Mouse (Mus musculus) cerebellum, adult 2 months (tissue): ENCODE results near the gene Nat14. TPM values are rescaled to one million over a fixed set of nuclear protein-coding genes. Genes with fewer than 3 reads are reported as not detected.
A peak's percentile ranks its signal among the peaks of the same experiment; 100 is the strongest.

Experiments used
- DNase-seq, 2 experiments: peaks; one replicate each; pipeline ENCODE4 v3.0.0; 2021
- H3K27ac ChIP-seq: fragments of 200-500 bp; 2 replicates; pipeline ENCODE4 v1.5.1; 2012; ENCODE audit warnings: low read length, control low read depth, inconsistent platforms; ENCODE audit not compliant: insufficient read depth
- H3K27me3 ChIP-seq: fragments of 200-500 bp; 2 replicates; pipeline ENCODE4 v1.6.1; 2012; ENCODE audit warnings: inconsistent platforms, mild to moderate bottlenecking, low read length, moderate library complexity; ENCODE audit not compliant: control insufficient read depth, insufficient read depth
- H3K4me1 ChIP-seq: fragments of 200-500 bp; 2 replicates; pipeline ENCODE4 v1.6.1; 2011; ENCODE audit warnings: low read length; ENCODE audit not compliant: control insufficient read depth, insufficient read depth
- H3K4me3 ChIP-seq: fragments of 200-500 bp; replicated peaks from 2 replicates; pipeline ENCODE3; 2011; ENCODE audit warnings: mild to moderate bottlenecking, low read depth, low read length, control low read depth; ENCODE audit not compliant: insufficient read depth
- CTCF ChIP-seq: fragments of 200-500 bp; IDR thresholded peaks from 2 replicates; pipeline ENCODE4 v1.5.1; 2011; ENCODE audit warnings: low read depth, mild to moderate bottlenecking, control low read depth, low read length, moderate library complexity, borderline replicate concordance; ENCODE audit not compliant: insufficient read depth
- POLR2A ChIP-seq: fragments of 200-500 bp; IDR thresholded peaks from 2 replicates; pipeline ENCODE4 v1.6.1; 2011; ENCODE audit warnings: low read length, control low read depth, borderline replicate concordance; ENCODE audit not compliant: insufficient read depth
- WGBS: fragments of 180-500 bp; shearing (Covaris S2); methylation state at CpG from one replicate; pipeline ENCODE4 v1.1.7; 2018; 5-methylcytosine and 5-hydroxymethylcytosine counted together
- polyA plus RNA-seq: library from polyadenylated mRNA; depleted of rRNA; stranded (reverse); fragments of >200 nt; gene quantifications from 2 replicates; pipeline ENCODE4 v1.2.3, GENCODE M21; 2012; rRNA removed

The Nat14 gene
- polyA plus RNA-seq, 1 experiment, result 37.5 TPM

GRCm38 (mm10) chr7:4963527-4963926 is 41.7 kb downstream of the Nat14 start:
- H3K27ac ChIP-seq, result no peak overlapping the region
- H3K4me3 ChIP-seq, result no peak overlapping the region
- 70% methylated on average over 5 of the region's 5 CpGs for WGBS
- no peaks in the 10 kb centered on the region for H3K27me3 ChIP-seq
- no peaks in the 10 kb centered on the region for H3K4me1 ChIP-seq
- no peak for DNase-seq
- no peak for TF ChIP-seq POLR2A
- TF ChIP-seq CTCF, result no peak

DNA sequence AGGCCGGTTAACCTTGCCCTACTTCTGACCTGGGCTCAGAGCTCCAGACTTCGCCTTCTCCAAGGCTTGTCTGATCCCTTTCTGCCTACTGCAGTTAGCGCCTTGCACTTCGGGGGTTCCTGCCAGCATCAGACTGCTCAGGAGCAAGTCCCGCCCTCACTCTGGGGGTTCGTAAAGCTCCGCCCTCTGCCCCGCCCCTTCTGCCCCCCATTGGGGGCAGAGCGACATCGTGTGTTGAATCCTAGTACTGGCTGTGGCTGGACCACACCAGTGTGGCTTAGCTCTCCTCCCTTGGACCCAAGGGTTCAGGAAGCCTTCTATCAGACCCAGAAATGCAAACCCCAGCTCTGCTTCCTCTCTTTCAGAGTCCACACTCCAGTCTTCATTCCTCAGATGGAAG is 42.4 kb downstream of the Nat14 start, which contains the start of gene Sbk2:
Gene Sbk2, minus strand, starts transcription at position 135 of the 400 bp plus-strand sequence.
- WGBS, result 7% methylated on average over 10 of the region's 10 CpGs

DNA sequence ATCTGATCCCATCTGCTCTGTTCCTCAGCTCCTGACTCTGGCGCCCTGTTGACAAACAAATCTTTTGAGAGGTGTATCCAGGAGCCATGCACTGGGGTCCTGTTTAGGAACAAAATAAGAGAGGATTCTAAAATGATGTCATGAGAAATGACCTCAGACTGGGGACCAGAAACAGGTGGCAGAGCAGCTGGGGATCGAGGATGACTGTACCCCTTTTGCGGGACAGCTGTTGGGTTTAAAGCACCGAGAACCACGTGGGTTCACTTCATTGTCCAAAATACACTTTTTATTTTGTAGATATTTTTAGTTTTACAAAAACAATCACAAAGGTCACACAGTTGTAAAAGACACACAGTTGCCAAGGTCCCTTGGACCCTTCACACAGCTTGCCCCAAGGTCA is 43.2 kb downstream of the Nat14 start:
- TF ChIP-seq CTCF (no peak), POLR2A (no peak)
- Histone ChIP-seq H3K27me3 (no peaks in the 10 kb centered on the region), H3K27ac (no peak overlapping the region), H3K4me1 (no peaks in the 10 kb centered on the region), H3K4me3 (no peak overlapping the region)
- 74% methylated on average over 5 of the region's 5 CpGs for WGBS
- DNase-seq, result no peak

More for the DNA sequence above, 42.4 kb downstream of the Nat14 start, which contains the start of gene Sbk2:
- Histone ChIP-seq H3K27ac (no peak within 1 kb of the TSS), H3K4me1 (no peaks in the 10 kb centered on the region), H3K4me3 (no peak within 1 kb of the TSS), H3K27me3 (no peaks in the 10 kb centered on the region)
- TF ChIP-seq CTCF, result peak; percentile 48; the same call in 1 of the 2 replicates
- no peak for TF ChIP-seq POLR2A
- DNase-seq, result peak; percentile 39 to 44

GRCm38 (mm10) chr7:4971068-4971467 is 49.2 kb downstream of the Nat14 start, which contains the start of gene Sbk3:
Gene Sbk3, minus strand, starts transcription at chr7:4971168.
- no peaks in the 10 kb centered on the region for H3K27me3 ChIP-seq
- no peak within 1 kb of the TSS for H3K4me3 ChIP-seq
- TF ChIP-seq CTCF (no peak), POLR2A (no peak)
- H3K4me1 ChIP-seq, result no peaks in the 10 kb centered on the region
- 34% methylated on average over 6 of the region's 6 CpGs for WGBS
- no peak within 1 kb of the TSS for H3K27ac ChIP-seq
- DNase-seq, result no peak

DNA sequence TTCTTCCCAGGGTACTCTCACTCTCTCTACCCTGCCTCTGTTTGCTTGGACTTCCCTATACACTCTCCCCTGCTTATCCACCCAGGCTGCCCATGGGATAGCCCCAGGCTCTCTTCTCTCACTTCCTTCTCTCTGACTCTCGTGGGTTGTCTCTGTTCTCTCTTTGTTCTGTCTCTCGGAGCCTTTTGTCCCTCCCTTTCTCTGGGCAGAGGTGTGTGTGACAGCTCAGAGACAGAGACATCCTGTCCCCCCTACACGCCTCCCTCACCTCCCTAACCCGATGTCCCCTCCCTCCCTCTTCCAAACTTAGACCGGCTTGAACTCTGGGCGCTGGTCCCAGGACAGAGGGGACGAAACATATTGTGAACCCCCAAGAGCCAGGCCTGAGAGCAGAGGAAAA is 49.9 kb downstream of the Nat14 start:
- H3K27me3 ChIP-seq, result no peaks in the 10 kb centered on the region
- H3K4me3 ChIP-seq, result no peak overlapping the region
- H3K4me1 ChIP-seq, result no peaks in the 10 kb centered on the region
- WGBS, result 15% methylated on average over 7 of the region's 7 CpGs
- no peak overlapping the region for H3K27ac ChIP-seq
- no peak for DNase-seq
- TF ChIP-seq POLR2A, result no peak
- no peak for TF ChIP-seq CTCF

GRCm38 (mm10) chr7:4972321-4973047 is 50.7 kb downstream of the Nat14 start:
- 69% methylated on average over 18 of the region's 18 CpGs for WGBS
- Histone ChIP-seq H3K27ac (no peak overlapping the region), H3K4me1 (no peaks in the 10 kb centered on the region), H3K4me3 (no peak overlapping the region), H3K27me3 (no peaks in the 10 kb centered on the region)
- DNase-seq, result no peak
- TF ChIP-seq CTCF (no peak), POLR2A (no peak)

Other genes starting within 250 kb of the Nat14 start
- 94.5 and 96.8 TPM in 2 replicates for gene Hspbp1, start 237.0 kb upstream of the Nat14 start, polyA plus RNA-seq
- gene Brsk1, start 231.4 kb upstream of the Nat14 start, polyA plus RNA-seq, result 177 and 182 TPM in 2 replicates
- gene Tmem150b, start 196.8 kb upstream of the Nat14 start, polyA plus RNA-seq, result not detected in 2 replicates
- 81.5 and 89.6 TPM in 2 replicates for gene Kmt5c, start 181.9 kb upstream of the Nat14 start, polyA plus RNA-seq
- 41.9 and 44.4 TPM in 2 replicates for gene Cox6b2, start 168.9 kb upstream of the Nat14 start, polyA plus RNA-seq
- gene Fam71e2, start 150.7 kb upstream of the Nat14 start, polyA plus RNA-seq, result not detected in 2 replicates
- 1.2 TPM in 2 replicates for gene Il11, start 139.2 kb upstream of the Nat14 start, polyA plus RNA-seq
- gene Tmem190, start 139.1 kb upstream of the Nat14 start, polyA plus RNA-seq, result not detected in 2 replicates
- 13.2 and 15.6 TPM in 2 replicates for gene Tmem238, start 132.4 kb upstream of the Nat14 start, polyA plus RNA-seq
- gene Rpl28, start 129.2 kb upstream of the Nat14 start, polyA plus RNA-seq, result 268 and 296 TPM in 2 replicates
- 179 and 211 TPM in 2 replicates for gene Ube2s, start 109.4 kb upstream of the Nat14 start, polyA plus RNA-seq
- gene Shisa7, start 77.3 kb upstream of the Nat14 start, polyA plus RNA-seq, result 21.0 and 22.7 TPM in 2 replicates
- gene Isoc2b, start 51.8 kb upstream of the Nat14 start, polyA plus RNA-seq, result 11.1 and 13.6 TPM in 2 replicates
- 17.4 and 17.7 TPM in 2 replicates for gene Isoc2a, start 44.9 kb upstream of the Nat14 start, polyA plus RNA-seq
- gene Gm36210, start 15.5 kb upstream of the Nat14 start, polyA plus RNA-seq, result 0.59 and 0.61 TPM in 2 replicates
- gene Zfp628, start 6.8 kb upstream of the Nat14 start, polyA plus RNA-seq, result 9.8 and 10.4 TPM in 2 replicates
- gene Ssc5d, start 3.8 kb downstream of the Nat14 start, polyA plus RNA-seq, result 1.9 TPM in 2 replicates
- gene Sbk2, start 42.4 kb downstream of the Nat14 start, polyA plus RNA-seq, result 0.15 and 0.38 TPM in 2 replicates
- gene Sbk3, start 49.1 kb downstream of the Nat14 start, polyA plus RNA-seq, result 2.6 TPM in 2 replicates
- gene Zfp579, start 74.1 kb downstream of the Nat14 start, polyA plus RNA-seq, result 64.8 and 65.2 TPM in 2 replicates
- gene Zfp524, start 92.4 kb downstream of the Nat14 start, polyA plus RNA-seq, result 14.4 and 14.9 TPM in 2 replicates
- gene Fiz1, start 92.7 kb downstream of the Nat14 start, polyA plus RNA-seq, result 28.2 and 29.8 TPM in 2 replicates
- gene Gm44973, start 93.5 kb downstream of the Nat14 start, polyA plus RNA-seq, result not detected in 2 replicates
- 30.3 and 33.3 TPM in 2 replicates for gene Zfp865, start 98.3 kb downstream of the Nat14 start, polyA plus RNA-seq
- gene Ccdc106, start 98.5 kb downstream of the Nat14 start, polyA plus RNA-seq, result 42.4 and 46.7 TPM in 2 replicates
- not detected in 2 replicates for gene 4632433K11Rik, start 112.1 kb downstream of the Nat14 start, polyA plus RNA-seq
- 8.4 and 9.6 TPM in 2 replicates for gene Zfp784, start 116.4 kb downstream of the Nat14 start, polyA plus RNA-seq
- gene Zfp580, start 129.5 kb downstream of the Nat14 start, polyA plus RNA-seq, result 29.7 and 34.3 TPM in 2 replicates
- gene U2af2, start 140.1 kb downstream of the Nat14 start, polyA plus RNA-seq, result 196 and 211 TPM in 2 replicates
- 246 and 251 TPM in 2 replicates for gene Epn1, start 158.2 kb downstream of the Nat14 start, polyA plus RNA-seq
- not detected in 2 replicates for gene Rfpl4, start 194.9 kb downstream of the Nat14 start, polyA plus RNA-seq
- gene Rasl2-9, start 203.9 kb downstream of the Nat14 start, polyA plus RNA-seq, result 0.34 and 0.60 TPM in 2 replicates
- gene Vmn1r55, start 227.6 kb downstream of the Nat14 start, polyA plus RNA-seq, result not detected in 2 replicates